Mouse (Mus musculus) ES-Bruce4 (cell line): ENCODE data around the gene Zcchc14.

ENCODE experiments used
- CTCF ChIP-seq: IDR thresholded peaks from one replicate; pipeline ENCODE4 v1.8.1; 2011; ENCODE audit warnings: low read depth, low read length
- EP300 ChIP-seq: IDR thresholded peaks from 2 replicates; pipeline ENCODE4 v1.6.1; 2011; ENCODE audit warnings: low read depth, low read length; ENCODE audit not compliant: insufficient read depth

- TF ChIP-seq EP300: no peak
- no peak for TF ChIP-seq CTCF
These were observed 69.0 kb downstream of the Zcchc14 start for GRCm38 (mm10) chr8:121583653-121584052.
